Mouse (Mus musculus): ENCODE measurements around the gene Ntsr2.

The Ntsr2 gene

DNA sequence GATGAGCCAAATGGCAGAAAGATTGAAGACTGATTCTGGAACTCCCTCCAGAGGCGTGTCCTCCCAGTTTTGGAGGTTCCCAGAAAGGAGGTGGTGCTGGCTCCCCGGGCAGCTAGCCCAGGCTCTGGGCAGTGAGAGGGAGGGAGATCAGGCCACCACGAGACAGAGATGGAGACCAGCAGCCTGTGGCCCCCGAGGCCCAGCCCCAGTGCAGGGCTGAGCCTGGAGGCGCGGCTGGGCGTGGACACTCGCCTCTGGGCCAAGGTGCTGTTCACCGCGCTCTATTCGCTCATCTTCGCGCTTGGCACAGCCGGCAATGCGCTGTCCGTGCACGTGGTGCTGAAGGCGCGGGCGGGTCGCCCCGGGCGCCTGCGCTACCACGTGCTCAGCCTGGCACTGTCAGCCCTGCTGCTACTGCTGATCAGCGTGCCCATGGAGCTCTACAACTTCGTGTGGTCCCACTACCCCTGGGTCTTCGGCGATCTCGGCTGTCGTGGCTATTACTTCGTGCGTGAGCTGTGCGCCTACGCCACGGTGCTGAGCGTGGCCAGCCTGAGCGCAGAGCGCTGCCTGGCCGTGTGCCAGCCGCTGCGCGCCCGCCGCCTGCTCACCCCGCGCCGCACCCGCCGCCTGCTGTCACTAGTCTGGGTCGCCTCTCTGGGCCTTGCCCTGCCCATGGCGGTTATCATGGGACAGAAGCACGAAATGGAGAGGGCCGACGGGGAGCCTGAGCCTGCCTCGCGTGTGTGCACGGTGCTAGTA lies at the start of gene Ntsr2:
Gene Ntsr2, plus strand, starts transcription at position 51 of the 762 bp plus-strand sequence.
- no peak for DNase-seq (ENCODE audit: extremely low read depth, low read depth)

DNA sequence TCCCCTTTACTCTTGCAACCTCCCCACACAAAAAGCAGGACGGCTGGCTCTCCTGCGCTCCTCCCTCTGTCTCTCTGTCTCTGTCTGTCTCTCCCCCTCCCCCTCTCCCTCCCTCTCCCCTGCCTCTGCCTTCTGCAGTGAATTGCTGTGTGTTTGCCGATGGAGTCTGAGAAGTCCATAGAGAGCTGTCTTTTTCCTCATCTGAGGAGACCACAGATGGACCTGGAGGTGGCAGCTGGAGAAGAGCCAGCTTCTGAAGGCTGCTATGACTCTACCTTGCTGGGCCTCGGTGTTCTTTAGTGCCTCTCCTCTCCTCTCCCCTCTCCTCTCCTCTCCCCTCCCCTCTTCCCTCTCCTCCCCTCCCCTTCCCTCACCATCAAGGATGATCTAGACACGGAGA lies 47.6 kb upstream of the Ntsr2 start:
- no peak for DNase-seq (ENCODE audit: extremely low read depth, low read depth)

DNA sequence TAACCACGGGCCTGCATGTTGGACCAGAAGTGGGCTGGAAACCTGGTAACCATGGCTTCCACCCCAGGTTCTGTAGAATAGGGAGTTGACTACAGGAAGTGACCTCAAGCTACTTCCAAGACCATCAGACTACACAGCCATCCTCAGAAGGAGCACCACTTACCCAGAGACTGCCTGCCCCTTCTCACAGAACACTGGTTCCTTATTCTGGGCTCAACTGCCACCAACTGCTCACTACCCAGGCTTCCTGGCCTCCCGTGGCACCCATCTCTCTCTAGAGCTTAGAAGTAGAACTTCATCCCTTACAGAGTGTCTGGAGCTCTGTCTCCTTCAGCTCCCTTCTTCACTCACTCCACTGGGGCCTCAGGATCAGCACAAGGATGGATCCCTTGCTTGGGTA lies 42.2 kb upstream of the Ntsr2 start, which contains the start of gene Lpin1:
Gene Lpin1, minus strand, starts transcription at position 31 of the 400 bp plus-strand sequence.
- no peak for DNase-seq (ENCODE audit: extremely low read depth, low read depth)

DNA sequence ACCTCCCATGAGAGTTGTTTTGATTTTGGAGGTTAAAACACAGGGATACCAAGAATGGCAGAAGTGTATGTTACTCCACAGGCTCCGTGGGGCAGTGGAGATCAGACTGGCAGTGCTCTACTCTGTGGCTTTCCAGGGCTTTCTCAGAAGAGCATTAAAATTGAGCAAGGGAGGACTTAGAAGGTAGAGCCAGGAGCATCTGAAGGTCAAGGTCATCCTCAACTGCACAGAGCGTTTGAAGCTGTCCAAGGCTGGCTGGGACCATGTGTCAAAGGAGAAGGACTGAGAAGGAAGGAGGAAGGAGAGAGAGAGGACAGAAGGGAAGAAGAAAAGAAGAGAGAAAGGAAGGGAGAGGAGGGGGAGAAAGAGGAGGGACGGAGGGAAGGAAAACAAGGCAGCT lies 38.6 kb upstream of the Ntsr2 start:
- DNase-seq (ENCODE audit: extremely low read depth, low read depth), result no peak

DNA sequence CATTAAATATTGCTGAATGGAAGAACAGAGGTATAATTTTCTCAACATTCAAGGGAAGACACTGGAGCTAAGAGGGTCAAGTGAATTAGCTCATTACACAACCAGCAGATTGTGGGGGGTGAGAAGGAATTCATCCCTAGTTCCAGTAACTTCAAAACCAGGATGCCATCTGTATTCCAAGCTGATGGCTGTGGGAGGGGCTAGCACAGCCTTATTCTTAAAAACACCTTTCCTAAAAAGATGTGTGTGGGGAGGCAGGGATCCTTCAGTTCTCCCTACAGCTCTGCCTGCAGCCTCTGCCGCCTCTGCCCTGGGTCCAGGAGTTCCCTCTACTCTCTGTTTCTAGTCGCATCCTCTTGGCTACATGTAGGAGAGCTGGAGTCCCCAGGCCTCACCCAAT lies 37.4 kb upstream of the Ntsr2 start:
- no peak for DNase-seq (ENCODE audit: extremely low read depth, low read depth)

DNA sequence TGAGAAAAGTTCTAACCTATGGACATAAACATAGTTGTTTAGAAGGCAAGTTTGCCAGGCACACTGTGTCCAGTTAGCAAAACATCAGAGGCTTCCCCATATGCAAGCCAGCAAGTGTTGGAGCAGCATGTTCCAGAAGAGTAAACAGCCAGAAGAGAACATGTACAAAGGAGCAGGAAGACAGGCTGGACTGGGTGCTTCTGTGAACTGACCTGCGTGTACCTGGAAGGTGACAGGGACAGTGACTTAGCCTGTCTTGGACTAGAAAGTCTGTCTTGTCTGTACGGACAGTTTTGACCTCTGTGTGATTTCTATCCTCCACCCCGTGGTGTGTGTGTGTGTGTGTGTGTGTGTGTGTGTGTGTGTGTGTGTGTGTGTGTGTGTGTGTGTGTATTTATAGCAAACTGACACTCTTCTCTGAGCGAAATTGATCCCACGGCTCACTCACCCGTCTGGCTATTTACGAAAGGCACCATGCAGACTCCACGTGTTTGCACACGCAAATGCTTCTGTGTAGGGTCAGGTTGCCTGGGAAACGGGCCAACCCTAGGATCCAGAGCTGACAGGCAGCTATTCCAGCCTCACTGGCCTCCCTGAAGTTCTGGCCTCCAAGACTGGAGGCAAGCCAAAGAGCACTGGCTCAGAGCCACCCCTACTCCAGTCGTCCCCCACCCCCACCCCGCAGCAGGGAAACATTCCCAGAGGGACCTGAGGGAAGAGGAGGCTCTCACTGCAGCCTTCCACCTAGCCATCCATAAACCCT lies 34.5 kb upstream of the Ntsr2 start:
- no peak for DNase-seq (ENCODE audit: extremely low read depth, low read depth)

DNA sequence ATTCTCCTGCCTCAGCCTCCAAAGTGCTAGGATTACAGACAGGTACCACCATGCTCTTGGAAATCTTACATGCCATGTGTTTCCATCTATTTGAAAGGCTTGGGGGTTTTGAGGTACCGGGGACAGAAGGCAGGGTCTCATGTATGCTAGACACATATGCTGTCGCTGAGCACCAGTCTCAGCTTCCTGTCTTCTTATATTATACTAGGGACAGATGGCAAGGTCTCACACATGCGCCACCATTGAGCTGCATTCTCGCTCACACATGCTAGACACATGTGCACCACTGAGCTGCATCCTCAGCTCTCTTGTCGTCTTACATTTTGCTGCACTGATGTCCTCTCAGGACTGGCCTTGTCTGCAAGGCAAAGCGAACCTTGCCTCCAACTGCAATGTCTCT lies 33.7 kb upstream of the Ntsr2 start:
- no peak for DNase-seq (ENCODE audit: extremely low read depth, low read depth)

DNA sequence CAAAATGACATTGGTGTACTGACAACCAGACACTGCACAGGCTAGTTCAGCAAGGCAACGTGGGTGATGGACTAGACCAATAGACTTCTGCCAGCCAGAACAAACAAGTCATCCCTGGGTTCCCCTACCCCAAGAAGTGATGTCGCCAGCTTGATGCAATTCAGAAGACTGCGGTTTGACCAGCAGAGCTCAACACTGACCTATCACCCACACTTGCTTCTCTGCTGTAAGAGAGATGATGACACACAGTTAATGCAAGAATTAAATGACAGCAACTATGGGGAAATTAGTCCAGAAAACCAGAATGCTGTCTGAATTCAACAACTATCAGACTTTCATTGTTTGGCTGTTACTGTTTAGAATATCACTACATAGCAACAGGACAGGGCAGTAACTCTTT lies 33.0 kb upstream of the Ntsr2 start:
- no peak for DNase-seq (ENCODE audit: extremely low read depth, low read depth)

DNA sequence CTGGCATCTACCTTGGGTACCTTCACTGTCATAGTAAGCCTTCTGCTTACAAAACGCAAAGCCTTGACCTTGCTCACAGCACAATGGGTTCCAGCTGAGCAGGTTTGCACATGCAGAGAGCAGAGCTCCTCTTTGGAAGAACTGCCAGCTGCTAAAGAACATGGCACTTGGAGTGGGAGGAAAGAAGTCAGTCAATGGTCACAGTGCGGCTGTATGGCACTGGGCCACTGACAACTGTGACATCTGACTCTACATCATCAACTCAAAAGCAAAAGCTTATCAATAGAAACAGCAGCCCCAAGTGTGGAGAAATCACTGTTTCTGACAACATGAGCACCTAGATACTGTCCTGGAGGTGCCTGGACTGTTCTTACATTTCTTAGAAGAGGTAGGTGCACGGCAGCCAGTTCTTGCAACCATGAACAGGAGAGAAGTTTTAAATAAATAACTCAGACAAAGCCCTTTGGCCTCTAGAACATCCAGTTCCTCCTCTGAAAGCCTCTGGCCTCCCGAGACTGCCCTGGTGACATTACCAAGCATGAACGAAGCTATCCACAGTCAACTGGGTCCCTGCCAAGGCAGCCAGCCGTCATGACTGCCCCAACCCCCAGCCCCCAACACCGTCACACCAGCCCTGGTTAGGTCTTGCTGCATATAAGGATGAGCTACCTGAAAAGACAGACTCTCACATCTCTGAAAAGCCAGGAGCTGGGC lies 22.9 kb upstream of the Ntsr2 start:
- no peak for DNase-seq (ENCODE audit: extremely low read depth, low read depth)

DNA sequence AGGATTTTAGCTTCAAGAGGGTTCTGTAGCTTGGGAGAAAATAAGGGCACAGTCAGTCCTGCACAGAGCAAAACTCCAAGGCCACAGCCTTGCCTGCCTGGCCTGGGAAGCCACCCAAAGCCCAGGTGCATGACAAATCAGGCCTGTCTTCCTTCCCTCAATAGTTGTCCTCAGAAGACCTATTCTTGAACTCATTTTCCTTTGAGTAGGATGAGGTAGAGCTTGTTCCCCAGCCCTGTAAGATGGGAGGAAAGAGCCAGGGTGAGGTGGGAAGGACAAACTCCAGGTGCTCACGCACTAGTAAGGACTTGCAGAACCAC lies 22.4 kb upstream of the Ntsr2 start:
- no peak for DNase-seq (ENCODE audit: extremely low read depth, low read depth)

DNA sequence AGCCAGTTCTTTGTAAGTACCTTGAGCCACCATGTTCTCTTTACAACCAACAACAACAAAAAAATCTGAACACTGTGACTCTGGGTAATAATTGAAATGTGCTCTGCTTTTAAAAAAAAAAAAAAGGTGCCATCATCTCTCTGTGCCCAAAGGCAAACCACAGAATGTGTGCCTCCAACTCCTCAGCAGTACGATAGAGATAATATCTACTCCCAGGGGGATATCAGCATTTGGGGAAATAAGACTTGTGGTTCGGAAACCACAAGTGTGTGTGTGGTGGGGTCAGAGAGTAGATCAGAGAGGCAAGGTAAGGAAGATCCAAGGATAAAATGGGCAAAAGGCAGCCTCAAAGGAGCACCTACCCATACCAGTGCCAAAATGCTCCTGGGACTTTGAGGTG lies 21.8 kb upstream of the Ntsr2 start:
- DNase-seq (ENCODE audit: extremely low read depth, low read depth), result no peak

DNA sequence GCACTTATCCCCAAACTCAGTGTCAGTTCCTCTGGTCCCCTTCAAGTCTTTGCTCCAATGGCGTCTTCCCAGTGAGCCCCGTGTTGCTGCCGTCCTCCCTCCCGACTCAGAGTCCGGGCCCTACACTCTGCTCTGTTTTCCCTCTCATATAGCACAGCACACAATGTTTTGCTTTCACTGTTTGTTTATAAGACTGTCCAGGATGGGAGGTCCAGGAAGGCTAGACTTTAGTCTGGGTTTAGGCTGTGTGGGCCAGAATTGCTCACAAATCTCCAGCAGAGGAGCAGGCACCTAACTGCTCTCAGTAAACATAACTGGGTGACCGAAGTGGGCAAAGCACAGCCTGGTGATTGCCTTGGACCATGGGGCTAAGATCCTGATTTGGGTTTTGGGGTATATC lies 19.9 kb upstream of the Ntsr2 start:
- DNase-seq (ENCODE audit: extremely low read depth, low read depth), result no peak

DNA sequence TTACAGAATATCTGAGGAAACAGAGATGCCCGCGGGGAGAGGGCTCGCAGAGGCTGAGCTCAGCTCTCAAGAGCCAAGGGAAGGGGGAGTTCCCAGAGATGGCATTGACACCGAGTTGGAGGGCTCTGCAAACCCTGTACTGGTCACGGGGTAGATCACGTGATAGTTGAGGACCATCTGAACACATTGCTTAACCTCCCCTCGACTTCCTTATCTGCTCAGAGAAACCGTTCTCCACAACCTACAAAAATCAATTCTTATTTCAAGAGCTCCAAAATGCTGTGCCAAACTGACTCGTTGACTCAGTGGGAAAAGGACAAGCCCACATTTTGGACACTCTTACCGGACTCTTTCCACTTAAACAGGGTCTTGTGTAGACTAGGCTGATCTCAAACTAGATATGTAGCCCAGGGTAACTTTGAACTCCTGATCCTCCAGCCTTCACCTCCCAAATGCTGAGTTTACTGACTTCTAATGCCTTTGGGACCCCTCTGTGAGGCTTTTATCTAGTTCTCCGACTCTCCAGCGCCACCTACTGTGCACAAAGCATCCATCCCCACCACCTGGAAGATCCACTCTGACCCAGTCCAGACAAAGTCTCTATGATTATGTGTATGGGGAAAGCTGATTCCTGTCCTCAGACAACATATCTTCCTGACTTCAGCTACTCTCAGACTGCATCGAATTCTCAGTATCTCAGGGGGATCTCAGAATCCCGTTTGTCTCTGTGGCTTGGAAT lies 18.9 kb upstream of the Ntsr2 start:
- DNase-seq (ENCODE audit: extremely low read depth, low read depth), result peak; percentile 7

DNA sequence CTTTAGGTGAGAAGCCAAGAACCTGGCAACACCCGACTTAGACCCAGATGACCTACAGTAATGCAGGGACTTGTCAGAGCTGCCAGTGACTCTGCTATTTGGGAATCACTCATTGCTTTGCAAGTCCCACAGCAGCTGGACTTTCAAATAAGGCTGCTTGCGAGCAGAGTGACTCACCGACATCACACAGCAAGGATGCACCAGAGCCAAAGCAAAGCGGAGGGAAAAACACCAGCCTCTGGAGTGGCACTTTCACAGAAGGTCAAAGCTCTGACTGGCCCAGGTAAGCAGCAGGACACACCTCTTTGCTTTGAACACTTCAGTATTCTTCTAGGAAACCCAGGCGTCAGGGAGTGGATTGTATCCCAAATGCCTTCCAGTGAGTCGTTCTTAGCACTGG lies 17.4 kb upstream of the Ntsr2 start:
- no peak for DNase-seq (ENCODE audit: extremely low read depth, low read depth)

DNA sequence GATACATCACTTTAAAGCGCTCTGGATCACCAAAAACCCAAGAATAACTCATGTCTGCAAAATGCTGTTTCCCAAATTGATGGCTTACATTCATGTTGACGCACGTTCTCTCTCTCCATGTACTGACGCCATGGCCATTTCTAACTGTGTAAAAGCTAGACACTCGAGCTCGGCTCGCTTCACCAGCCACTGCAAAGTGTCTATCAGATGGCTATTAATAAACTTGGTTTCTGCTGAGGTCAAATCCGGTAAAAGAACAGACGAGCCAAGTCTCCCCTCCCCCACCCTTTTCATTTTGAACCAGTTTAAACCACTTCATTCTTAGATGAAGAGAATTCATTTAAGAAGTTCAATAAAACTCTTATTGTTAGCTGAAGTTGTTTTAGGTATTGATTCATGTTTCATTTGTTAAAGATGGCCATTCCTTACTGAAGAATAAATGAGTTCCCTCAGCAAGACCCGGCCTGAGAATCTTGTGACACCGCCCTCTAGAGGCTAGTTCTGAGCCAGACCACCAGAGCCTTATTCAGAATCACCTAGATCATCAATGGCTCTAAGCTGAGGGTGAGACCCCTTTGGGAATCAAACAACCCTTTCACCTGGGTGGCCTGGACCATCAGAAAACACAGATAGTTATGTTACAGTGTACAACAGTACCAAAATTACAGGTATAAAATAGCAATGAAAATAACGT lies 14.0 kb upstream of the Ntsr2 start:
- DNase-seq (ENCODE audit: extremely low read depth, low read depth), result peak; percentile 2

DNA sequence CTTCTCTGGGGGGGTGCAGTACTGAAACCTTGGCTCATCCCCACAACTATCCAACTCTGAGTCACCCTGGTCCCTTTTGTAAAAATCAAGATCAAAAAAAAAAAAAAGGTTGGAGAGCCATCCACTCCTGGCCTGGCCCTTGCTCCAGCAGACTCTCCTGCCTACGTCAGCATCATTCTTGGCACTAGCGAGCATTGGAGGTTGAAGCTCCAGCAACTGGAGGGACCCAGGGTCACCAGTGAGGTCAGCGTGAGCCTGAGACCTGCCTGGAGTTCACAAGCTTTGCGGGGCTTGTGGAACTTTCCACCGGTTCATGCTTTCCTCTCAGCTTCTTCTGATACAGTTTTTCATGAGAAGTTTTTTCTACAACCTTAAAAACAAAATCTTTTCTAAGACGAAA lies 13.1 kb upstream of the Ntsr2 start:
- DNase-seq (ENCODE audit: extremely low read depth, low read depth), result no peak

DNA sequence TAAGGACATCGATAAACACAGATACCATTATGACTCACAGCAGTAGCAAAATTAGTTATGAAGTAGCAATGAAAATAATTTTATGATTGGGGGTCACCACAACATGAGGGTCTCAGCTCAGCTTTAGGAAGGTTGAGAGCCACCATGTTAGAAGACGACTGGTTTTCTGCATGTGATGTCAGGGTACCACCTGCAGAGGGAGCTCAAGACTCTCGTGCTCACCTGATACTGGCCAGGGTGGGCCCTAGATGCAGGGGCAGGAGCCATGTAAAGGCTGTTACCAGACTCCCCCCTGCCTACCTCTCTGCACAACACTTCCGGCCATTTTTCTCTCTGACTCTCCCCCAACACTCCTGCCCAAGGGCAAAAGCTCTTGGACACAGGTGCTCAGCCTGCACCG lies 11.2 kb upstream of the Ntsr2 start:
- DNase-seq (ENCODE audit: extremely low read depth, low read depth), result no peak

DNA sequence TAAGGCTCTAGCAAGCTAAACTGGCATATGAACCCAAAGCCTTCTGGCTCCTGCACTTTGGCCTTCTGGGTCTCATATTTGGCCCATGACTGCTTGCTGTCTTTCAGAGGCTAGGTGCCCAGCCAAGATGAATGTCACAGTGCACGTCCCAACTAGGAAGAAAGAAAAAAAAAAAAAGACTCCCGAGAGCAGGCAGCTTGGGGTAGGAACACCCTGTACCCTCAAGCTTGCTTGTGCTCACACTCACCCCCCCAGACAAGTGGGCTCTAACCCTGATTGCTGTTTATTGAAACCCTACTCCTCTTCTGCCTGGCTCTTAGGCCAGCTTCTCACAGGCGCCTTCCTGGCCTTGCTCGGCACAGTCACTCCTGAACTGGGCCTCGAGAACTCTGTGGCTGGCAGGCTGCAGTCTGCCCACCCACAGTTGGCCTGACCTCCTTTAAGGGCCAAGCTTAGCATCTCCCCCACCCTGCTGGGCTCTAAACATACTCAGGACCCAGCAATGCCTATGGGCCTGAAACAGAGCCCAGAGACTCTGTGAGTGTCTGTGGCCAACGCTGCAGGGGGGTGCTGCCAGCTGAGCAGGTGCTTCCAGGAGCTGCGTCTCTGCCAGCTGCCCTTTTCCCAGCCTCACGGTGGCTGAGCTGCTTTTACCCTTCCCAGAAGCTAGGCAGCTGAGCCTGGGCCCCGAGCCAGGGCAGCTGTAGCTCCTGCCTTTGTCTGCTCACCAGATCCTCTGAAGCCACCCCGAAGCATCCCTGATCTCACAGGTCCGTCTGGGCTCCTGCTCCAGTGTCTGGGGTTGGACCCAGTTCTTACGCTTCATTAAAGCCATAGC lies 9.5 kb upstream of the Ntsr2 start:
- DNase-seq (ENCODE audit: extremely low read depth, low read depth), result no peak

DNA sequence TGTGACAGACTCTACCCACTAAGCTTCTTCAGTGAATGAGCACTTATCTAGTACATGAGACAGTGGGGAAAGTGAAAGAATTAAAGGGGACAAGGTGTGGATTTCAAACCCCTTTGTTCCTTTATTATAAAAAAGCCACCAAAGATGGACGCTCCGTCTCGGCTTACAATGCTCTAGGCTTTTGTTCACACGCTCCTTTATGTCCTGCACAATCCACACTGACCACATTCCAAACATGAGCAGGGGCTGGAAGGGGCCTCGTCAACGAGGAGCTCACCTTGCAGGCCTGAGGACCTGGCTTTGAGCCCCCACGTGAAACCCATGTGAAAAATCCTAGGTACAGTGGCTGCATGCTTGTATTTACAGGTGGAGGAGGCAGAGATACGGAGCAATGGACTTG lies 8.5 kb upstream of the Ntsr2 start:
- no peak for DNase-seq (ENCODE audit: extremely low read depth, low read depth)

DNA sequence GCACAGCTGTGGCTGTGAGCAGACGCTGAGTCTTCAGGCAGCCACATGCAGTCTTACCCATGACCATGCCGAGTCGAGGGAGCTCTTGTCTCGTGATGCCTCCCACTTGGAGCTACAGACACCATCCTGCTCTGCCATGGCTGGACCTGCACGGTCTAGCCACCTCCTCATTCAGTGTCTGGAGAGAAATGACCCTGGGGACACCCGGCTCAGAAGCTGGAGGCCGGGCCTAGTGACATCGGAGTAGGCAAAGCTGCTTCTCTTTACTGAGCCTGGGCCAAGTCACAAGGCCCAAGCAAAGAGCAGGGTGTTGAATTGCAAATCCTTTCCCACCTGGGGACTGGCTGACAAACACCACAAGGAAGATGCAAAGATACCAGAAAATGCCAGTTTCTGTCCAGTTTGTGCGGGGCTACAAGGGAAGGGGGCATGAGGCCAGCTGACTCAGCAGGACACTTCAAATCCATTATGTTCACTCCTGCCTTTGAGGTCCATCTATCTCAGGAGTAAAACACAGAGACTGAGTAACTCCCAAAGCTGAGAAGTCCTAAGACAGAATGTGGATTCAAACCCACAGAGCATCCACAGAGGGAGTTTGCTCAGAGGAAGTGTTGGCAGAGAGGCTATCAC lies 6.3 kb upstream of the Ntsr2 start:
- no peak for DNase-seq (ENCODE audit: extremely low read depth, low read depth)

Measured in MEL-GATA-1-ER (cell line).